Mouse (Mus musculus) v-Abl transformed pro-B cells (cell line): ENCODE data around the gene 1700022I11Rik.

Source experiments
- in situ Hi-C, 2 experiments: fragments of 400-800 bp; cut with MboI; formaldehyde crosslinking; loops; one replicate each; pipeline ENCODE4 v1.15.1; 2025; ENCODE audit not compliant: unreplicated experiment in 2 of 2

1700022I11Rik gene

DNA sequence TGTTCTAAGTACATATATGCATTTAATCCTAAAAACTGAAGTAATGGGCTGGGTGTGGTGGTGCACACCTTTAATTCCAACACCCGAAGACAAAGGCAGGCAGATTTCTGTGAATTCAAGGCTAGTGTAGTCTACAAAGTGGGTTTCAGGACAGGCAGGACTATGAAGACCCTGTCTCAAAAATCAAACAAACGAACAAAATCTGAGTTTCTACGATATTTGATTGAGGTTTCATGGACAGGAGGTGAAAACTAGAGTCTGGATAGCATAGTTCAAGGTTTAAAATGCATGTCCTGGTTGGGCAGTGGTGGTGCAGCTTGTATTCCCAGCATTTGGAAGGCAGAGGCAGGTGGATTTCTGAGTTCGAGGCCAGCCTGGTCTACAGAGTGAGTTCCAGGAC is at the start of gene 1700022I11Rik:
Gene 1700022I11Rik, plus strand, starts transcription at position 301 of the 400 bp plus-strand sequence.
- in situ Hi-C loops = loop anchor here in 1 of 2 experiments (25.0 kb wide), 3 partner anchors 1407 to 1907 kb away; partner anchors contain the start of genes Dnaic1, Fam219a, Kif24 and Nudt2

DNA sequence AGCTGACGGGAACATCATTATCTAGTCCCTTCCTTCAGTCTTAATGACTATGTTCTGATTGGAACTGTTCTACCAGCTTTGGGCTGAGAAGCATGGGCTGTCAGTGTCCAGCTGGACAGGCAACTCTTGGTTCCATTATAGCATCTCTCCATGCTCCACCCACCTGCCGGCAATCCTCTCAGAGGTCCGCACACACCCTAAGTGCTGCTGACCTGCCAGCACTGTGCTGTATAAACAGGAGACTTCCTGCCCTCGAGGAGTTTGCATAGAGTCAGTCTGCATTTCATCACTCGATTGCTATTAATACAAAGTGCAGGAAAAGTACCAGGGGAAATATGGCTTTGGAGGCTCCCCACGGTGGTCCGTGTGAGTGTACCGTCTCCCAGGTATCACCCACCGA is 48.7 kb upstream of the 1700022I11Rik start:
- in situ Hi-C loops = no loop called here

DNA sequence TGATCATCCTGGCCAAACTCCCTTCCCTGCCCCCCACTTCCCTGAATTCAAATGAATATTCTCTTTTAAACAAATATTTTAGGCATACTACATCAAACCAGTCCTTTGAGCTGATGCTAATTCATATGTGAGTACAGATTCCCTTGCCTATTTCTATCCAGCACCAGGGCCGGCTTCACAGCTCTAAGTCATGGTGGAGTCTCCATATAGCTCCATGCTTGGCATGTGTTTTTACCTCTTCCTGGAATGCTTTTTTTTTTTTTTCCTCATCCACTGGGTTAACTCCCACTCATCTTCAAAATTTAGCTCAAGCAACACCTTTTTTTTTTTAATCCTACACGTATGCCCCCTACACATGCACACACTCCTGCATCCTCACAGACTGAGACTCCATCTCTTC is 47.9 kb upstream of the 1700022I11Rik start:
- in situ Hi-C loops = no loop called here

DNA sequence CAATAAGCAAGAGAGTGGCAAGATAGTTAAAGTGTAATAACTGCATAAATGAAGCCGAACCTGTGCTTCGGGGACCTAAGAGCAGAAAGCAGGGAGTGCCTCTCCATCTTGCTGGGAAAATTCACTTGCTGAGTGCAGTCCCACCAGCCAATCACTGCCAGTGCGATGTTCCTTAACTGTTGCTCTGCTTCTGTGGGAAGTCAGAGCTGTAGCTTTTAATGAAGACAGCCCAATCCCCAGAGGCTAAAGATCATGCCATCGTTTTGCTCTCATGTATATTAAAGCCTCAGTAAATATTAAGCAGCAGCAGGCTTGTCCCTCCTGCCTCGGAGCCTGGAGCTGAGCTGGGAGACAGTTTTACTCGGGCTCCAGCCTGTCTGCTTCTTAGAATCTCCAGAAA is 47.3 kb upstream of the 1700022I11Rik start:
- in situ Hi-C loops = no loop called here

DNA sequence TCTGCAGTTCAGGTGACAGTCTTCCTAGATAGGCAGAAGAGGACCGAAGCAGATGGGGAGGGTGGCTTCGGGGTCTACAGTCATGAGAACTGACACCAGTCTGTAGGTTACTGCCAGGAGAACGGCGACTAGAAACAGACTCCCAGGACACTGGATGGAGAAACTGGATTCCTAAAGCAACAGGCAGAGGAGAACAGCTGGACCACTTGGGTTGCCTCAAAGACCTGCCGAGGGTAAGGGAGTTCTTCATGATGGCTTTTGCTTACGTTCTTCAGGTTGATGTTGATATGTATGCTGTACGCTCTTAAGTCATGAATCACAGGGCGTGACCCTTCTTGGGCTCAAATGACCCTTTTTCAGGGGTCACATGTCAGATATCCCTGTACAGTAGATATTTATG is 46.9 kb upstream of the 1700022I11Rik start:
- in situ Hi-C loops = no loop called here

DNA sequence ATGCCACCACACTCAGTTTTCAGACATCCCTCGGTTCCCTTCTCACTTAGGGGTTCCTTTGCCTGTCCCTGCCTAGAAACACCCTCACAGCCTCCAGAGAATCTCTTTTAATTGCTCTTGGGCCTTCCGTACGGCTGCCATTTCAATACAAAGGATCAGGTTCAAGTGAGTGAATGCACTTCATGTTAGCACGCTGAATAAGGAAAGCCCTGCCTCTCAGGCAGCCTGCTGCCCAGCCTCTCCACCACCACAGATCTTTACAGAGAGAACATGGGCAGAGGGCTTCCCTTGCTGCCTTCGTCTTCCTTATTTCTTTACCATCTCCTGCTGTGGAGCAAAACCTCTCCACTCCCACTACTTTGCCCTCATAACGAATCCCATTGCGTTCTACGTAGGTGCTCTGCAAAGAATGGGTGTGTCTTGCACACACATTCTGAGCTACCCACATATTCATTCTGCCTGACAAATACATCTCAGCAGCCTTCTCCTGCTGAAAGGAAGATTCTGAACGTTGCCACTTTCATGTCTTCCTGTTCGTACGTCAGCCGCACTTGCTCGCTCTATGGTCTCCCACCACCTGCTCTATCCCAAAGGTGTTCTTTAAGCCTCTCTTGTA is 45.2 kb upstream of the 1700022I11Rik start:
- in situ Hi-C loops = no loop called here

DNA sequence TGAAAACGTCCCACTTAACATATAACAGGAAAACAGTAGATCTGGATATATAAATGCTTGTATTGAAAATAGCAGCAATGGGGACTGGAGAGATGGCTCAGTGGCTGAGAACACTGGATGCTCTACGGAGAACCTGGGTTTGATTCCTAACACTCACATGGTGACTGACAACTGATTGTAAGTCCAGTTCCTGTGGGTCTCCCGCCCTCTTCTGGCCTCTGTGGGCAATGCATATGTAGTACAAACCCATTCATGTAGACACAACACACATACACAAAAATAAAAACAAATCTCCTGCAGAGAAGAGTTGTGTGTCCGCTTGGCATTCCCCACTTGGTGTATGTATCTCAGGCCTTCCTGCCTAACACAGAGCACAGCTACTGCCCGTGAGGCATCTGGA is 41.2 kb upstream of the 1700022I11Rik start:
- in situ Hi-C loops = no loop called here

DNA sequence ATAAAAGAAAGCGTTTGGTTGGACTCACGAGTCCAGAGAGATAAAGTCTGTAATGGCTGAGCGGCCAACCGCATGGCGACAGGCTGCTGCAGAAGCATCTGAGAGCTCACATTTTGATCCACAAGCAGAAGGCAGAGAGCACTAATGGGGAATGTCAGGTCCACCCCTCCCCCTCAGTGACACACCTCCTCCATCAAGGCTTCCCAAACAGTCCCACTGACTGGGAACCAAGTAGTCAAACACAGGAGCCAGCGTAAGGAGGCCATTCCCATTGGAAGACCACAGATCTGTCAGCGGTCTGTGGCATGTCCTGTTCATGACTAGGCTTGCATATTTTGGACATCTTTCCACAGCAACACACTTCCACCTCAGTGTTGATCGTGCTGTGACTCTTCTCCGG is 40.5 kb upstream of the 1700022I11Rik start:
- in situ Hi-C loops = no loop called here

DNA sequence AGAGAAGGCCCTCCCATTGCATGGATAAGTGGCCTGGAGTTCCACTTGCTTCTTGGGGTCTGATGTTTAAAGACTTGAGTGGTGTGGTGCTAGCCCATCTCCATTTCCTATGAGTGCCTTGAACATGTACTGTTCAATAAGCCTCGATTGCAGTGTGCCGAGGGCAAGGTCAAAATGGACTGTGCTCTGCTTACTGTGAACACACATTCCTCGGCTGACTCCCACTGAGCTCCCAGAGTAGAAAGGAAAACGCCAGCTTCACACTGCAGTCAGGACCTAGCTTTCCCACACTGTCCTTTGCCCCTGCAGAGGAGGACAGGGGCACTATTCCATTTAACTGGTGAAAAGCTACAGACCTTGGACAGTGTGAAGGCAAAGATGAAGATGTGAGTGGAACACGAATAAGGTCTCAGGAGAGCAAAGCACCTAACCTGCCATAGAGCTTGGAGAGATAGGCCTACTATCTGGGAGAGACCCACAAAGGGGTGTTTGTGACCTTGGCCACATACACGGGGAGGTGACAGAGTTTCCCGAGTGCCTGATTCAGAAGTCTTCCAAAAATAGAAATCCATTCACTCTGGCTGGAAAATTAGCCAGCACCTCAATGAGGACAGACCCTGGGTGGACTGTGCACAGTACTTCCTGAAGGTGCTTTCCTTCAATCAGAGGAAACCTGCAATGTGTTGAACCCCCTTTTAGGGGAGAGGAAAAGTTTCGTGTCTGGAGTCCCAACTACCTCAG is 37.0 kb upstream of the 1700022I11Rik start:
- in situ Hi-C loops = no loop called here

DNA sequence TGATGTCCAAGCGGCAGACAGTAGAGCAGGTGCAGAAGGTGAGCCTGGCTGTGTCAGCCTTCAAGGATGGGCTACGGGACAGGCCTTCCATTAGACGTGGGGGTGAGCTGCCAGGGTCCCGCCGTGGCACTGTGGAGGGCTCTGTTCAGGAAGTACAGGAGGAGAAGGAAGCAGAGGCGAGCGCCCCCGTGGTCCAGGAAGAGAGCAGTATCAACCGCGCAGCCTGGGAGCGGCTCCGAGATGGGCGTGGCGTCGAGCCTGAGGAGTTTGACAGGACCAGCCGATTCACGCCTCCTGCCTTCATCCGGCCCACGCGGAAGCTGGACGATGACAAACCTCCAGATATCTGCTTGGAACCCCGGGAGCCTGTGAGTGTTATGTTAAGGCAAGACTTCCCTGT is 35.8 kb upstream of the 1700022I11Rik start:
- in situ Hi-C loops = no loop called here

DNA sequence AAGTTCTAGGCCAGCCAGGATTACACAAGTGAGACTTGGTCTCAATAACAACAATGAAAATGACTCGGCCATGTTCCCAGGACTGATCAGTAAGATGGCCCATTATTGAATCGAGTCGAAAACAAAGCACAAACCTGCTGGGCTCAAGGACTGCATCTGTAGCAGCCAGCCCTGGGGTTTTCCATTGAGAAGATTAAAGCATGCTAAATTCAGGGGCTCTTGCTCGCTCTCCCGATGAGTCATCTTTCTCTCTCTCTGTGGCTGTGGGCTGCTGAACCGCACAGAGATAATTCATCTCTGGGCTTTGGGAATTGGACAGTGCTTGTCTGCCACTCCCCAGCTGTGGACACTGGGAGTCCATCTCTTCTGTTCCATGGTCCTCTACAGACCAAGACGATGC is 28.0 kb upstream of the 1700022I11Rik start:
- in situ Hi-C loops = loop anchor here in 1 of 2 experiments (10.0 kb wide), 1 partner anchor 1187 kb away; the partner anchor contains the start of genes Galt and Sigmar1

DNA sequence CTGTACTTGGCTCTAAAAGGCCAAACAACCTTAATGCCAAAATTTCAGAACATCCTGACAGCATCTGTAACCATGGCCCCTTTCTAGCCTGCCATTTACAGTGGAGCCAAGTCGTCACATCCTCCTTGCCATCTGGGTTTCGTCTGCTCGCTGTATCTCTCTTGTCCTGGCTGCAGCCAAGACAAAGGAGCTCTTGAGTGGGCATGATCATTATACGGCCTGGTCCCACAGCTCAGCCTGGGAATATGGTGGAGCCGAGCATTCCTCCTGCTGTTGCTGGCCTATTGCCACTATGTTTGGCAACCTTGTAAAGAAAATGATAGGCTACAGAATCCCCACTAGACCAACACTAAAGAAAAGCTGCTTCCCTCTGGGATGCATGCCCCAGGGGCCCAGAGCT is 26.1 kb upstream of the 1700022I11Rik start:
- in situ Hi-C loops = loop anchor here in 1 of 2 experiments (10.0 kb wide), 1 partner anchor 1189 kb away; the partner anchor contains the start of genes Galt and Sigmar1

DNA sequence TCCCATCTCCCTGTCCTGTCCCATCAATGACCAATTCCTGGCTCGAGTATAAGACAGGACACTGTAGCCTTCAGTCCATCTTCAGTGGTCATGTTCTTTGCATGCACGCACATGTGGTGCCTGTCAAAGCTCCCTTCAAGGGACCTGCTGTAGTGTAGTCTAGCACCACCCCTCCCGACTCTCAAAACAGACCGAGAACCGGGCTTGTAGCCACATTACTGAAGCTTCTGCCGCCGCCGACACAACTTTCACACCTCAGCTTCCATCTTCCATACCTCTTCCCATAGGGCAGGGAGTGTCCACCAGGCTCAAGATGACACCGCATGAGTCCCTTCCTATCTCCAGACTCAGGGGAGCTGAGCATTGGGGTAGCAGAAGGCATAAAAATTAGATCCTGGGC is 25.2 kb upstream of the 1700022I11Rik start:
- in situ Hi-C loops = loop anchor here in 1 of 2 experiments (10.0 kb wide), 1 partner anchor 1189 kb away; the partner anchor contains the start of genes Galt and Sigmar1

DNA sequence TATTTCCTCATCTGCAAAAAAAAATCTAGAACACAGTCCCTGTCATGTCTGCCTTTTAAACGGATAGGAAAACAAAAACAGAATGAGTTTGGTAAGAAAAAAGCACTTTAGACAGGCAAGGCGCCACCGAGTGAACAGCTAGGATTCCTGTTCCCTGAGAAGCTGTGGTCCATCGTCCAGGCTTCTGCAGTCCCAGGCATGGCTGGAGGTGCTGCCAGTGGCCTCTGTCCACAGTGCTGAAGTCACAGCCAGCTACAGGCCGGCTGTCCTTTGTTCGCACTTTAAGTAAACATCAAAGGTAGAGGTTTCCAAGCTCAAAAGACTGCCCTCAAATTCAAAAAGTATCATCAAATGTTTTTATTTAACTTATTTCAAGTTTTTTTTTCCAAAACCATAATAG is 24.4 kb upstream of the 1700022I11Rik start:
- in situ Hi-C loops = loop anchor here in 1 of 2 experiments (10.0 kb wide), 1 partner anchor 1190 kb away; the partner anchor contains the start of genes Galt and Sigmar1

DNA sequence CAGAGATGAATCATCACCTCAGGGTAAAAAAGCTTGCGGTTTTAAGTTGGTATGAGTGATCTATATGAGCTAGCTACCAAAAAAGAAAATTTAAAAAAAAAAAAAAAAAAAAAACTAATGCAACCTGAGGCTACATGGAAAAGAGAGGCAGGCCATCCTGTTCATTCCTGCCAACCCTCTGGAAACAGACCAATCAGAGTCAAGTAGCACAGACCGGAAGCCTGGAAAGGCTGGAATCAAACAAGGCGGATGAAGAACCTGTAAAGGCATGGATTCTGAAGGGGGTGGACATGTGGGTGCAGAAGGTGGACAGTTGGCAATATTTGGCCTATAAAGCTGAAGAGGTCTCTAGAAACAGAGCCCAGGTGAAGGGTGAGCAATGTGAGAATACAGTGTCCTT is 24.0 kb upstream of the 1700022I11Rik start:
- in situ Hi-C loops = loop anchor here in 1 of 2 experiments (10.0 kb wide), 1 partner anchor 1191 kb away; the partner anchor contains the start of genes Galt and Sigmar1

DNA sequence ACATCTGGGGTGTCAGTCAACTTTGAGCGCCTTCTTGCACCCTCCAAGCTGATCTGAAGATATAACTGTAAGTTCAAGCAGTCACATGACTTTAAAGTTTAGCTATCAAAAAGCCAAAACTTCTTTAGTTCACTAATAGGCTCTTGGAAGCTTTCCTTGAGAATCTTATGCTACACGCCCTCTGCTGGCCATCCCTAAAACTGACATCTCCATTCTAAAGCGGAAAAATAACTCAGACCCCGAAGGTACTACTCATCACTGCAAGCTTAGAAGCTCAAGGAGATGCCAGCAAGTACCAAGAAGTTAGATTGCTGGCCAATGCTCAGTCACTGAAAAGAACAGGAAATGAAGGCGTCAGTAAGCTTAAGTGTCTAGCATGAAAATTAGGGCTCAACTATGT is 23.5 kb upstream of the 1700022I11Rik start:
- in situ Hi-C loops = loop anchor here in 1 of 2 experiments (10.0 kb wide), 1 partner anchor 1191 kb away; the partner anchor contains the start of genes Galt and Sigmar1

DNA sequence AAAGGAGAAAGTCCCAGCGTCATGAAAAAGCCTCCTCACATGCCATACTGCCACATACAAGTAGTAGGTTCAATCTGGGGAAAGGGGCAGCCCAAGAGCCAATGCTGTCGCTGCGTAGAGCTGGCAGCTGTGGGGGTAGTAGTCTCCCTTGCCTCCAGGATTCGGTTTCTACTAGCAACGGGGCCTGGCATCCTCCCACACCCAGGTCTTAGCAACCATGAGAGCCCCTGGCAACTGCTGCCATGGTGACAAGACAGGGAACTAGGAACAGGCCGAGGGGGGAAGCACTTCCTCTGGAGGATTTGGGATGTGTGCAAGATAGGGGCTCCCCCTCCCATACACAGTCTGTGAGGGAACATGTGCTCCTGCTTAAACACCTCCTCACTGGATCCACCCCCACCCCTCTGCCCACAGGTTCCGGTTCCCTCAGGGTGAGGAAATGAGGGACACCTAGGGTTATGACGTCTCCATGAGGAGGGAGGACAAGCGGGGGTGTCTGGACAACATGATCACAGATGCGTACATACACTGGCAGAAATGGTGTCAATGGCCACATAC is 22.6 kb upstream of the 1700022I11Rik start:
- in situ Hi-C loops = loop anchor here in 1 of 2 experiments (10.0 kb wide), 1 partner anchor 1192 kb away; the partner anchor contains the start of genes Galt and Sigmar1

DNA sequence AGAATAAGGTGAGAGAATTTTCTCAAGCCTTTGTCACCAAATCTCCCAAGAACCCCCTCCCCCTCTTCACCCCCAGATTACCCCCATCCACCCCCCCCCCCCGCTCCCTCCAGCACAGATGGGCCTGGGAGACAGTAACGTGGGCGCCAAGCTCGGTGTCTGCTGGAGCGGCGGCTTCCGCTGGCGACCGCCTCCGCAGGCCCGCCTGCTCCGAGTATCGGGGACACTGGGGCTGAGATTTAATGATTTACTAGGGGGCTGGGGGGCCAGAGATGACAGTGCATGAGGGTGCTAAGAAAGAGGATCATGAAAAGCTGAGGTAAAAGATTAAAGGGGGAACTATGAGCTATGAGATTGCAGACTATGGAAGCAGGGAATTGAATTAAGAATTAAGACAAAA is 20.9 kb upstream of the 1700022I11Rik start:
- in situ Hi-C loops = loop anchor here in 1 of 2 experiments (10.0 kb wide), 1 partner anchor 1194 kb away; the partner anchor contains the start of genes Galt and Sigmar1

DNA sequence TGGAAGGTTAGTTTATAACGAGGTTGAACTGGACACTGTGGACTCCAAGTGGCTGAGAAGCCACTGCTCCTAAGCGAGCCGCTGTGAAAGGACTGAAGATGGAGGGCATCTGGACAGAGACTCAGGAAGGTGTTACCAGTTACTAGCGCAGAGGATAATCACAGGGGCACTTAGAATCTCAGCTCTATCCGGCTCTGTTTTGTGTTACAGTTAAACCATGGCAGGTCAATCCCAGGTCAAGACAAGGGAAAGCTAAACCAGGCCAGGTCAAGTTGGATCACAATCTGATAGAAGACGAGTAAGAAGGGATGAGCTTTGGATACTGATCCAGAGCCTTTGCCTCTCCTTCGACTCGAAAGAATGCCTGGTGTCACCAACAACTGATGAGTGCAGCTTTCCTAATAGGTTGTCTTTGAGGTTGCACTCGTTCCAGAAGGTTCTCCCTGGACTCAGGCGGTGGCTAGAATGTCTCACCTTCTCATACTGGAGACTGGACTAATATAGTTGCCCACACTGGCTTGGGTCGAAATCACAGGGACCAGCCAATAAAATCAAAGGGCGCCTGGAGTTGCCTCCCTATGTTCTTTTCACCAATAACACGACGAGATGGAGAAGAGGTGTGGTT is 20.2 kb upstream of the 1700022I11Rik start:
- in situ Hi-C loops = loop anchor here in 1 of 2 experiments (10.0 kb wide), 1 partner anchor 1194 kb away; the partner anchor contains the start of genes Galt and Sigmar1

DNA sequence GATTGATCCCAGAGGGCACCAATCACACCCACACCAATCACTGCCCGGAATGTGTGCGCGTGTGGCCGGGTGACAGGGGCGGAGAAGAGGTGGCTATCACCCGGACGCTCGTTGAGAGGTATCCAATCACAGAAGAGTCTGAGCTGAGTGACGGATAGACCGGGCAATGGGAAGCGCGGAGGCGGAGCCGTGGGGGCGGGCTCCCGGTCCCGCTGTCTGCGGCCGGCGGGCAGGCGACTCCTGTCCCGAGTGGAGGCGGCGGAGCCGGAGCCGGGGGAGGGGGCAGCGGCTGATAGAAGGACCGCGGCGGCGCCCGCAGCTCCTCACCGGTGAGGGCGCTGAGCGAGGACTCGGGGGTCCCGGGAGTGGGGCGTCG is 19.7 kb upstream of the 1700022I11Rik start, which contains the start of gene Dnajb5:
Gene Dnajb5, plus strand, starts transcription at position 139 of the 376 bp plus-strand sequence.
- in situ Hi-C loops = loop anchor here (10.0 to 25.0 kb wide), 4 partner anchors 1195 to 1887 kb away; partner anchors contain the start of genes Dnaic1 (in 1 of the 2), Fam219a (in 1 of the 2), Galt (in 1 of the 2) and Kif24 (in 1 of the 2)
